Comparison of ENCODE assay signal across 7 mouse cellular contexts in genomic region chr12:80945334-80945995, GRCm38 (mm10). TPM values are rescaled to one million over a fixed set of nuclear protein-coding genes. Genes with fewer than 3 reads are reported as not detected.
DNase-seq lines count a peak whose midpoint lies in the region; ATAC-seq and TF ChIP-seq lines count a peak whose summit lies in the region.

Gene Srsf5 (plus strand): TSS chr12:80945504.

- no peaks in the 10 kb centered on the region for H3K9me3 ChIP-seq in embryonic facial prominence, embryonic 10.5 days
- no peaks in the 10 kb centered on the region for H3K9me3 ChIP-seq in intestine, postnatal 0 days (ENCODE audit: control insufficient read depth)
- H3K9me3 ChIP-seq in midbrain, embryonic 12.5 days = no peaks in the 10 kb centered on the region

- TF ChIP-seq CTCF in intestine, postnatal 0 days (IDR thresholded peaks at IDR 0.05; ENCODE audit: low read depth) = peak; percentile 72
- 0 out of 2 replicates have a peak, but pooled peaks have one; percentile 25 for TF ChIP-seq CTCF in small intestine, adult 2 months (IDR thresholded peaks at IDR 0.05; ENCODE audit: extremely low read depth, insufficient read length, insufficient replicate concordance, low read depth, low read length)

- peaks cover 11% of the 10 kb centered on the region; the same call in 1 of the 2 replicates for H3K4me1 ChIP-seq in embryonic facial prominence, embryonic 10.5 days
- no peaks in the 10 kb centered on the region for H3K4me1 ChIP-seq in intestine, postnatal 0 days (replicated peaks; ENCODE audit: control insufficient read depth, insufficient read depth, low read length)
- H3K4me1 ChIP-seq in midbrain, embryonic 12.5 days = peaks cover 10% of the 10 kb centered on the region
- peaks cover 4% of the 10 kb centered on the region; the same call in 1 of the 2 replicates for H3K4me1 ChIP-seq in small intestine, adult 2 months (ENCODE audit: control insufficient read depth, insufficient read depth, insufficient read length, low read length)

- peaks cover 45% of the 10 kb centered on the region for H3K36me3 ChIP-seq in embryonic facial prominence, embryonic 10.5 days (replicated peaks)
- peaks cover 28% of the 10 kb centered on the region for H3K36me3 ChIP-seq in intestine, postnatal 0 days (ENCODE audit: control insufficient read depth, insufficient read depth)
- H3K36me3 ChIP-seq in midbrain, embryonic 12.5 days = peaks cover 28% of the 10 kb centered on the region
- peaks cover 28% of the 10 kb centered on the region for H3K36me3 ChIP-seq in small intestine, adult 2 months (ENCODE audit: control insufficient read depth, insufficient read depth, low read length)

- intact Hi-C loops in left cerebral cortex, postnatal 4 days (cut with DNase I) = no loop called here

- peak; percentile 84 for ATAC-seq in intestine, postnatal 0 days
- peak; percentile 90 for ATAC-seq in midbrain, embryonic 12.5 days (ENCODE audit: low FRiP score, low read depth)

- DNase-seq in adrenal gland, postnatal 10 days = peak; percentile 99
- DNase-seq in embryonic facial prominence, embryonic 10.5 days (ENCODE audit: low spot score) = peak; percentile 98
- DNase-seq in gonadal fat pad, adult 2 months (ENCODE audit: low read depth) = peak; percentile 77
- peak; percentile 98 for DNase-seq in left cerebral cortex, postnatal 4 days

- WGBS in embryonic facial prominence, embryonic 10.5 days = under 1% methylated on average over 57 of the region's 57 CpGs
- under 1% methylated on average over 55 of the region's 57 CpGs for WGBS in intestine, postnatal 0 days
- under 1% methylated on average over 54 of the region's 57 CpGs for WGBS in midbrain, embryonic 12.5 days
- WGBS in small intestine, adult 2 months = 1% methylated on average over 55 of the region's 57 CpGs

- H3K4me2 ChIP-seq in intestine, postnatal 0 days (replicated peaks; ENCODE audit: low read depth) = peak within 1 kb of the TSS; percentile 77
- H3K4me2 ChIP-seq in midbrain, embryonic 12.5 days (replicated peaks) = peak within 1 kb of the TSS; percentile 59

- peak within 1 kb of the TSS; percentile 98 for H3K27ac ChIP-seq in embryonic facial prominence, embryonic 10.5 days (replicated peaks)
- peak within 1 kb of the TSS; percentile 99 for H3K27ac ChIP-seq in intestine, postnatal 0 days (ENCODE audit: low read depth, low read length)
- H3K27ac ChIP-seq in midbrain, embryonic 12.5 days (replicated peaks) = peak within 1 kb of the TSS; percentile 91
- H3K27ac ChIP-seq in small intestine, adult 2 months (ENCODE audit: insufficient read depth, low read depth, low read length) = peak within 1 kb of the TSS; percentile 95

- H3K9ac ChIP-seq in intestine, postnatal 0 days (ENCODE audit: low read depth, low read length) = peak within 1 kb of the TSS; percentile 100
- peak within 1 kb of the TSS; percentile 92 for H3K9ac ChIP-seq in midbrain, embryonic 12.5 days (replicated peaks)

- no peaks in the 10 kb centered on the region for H3K27me3 ChIP-seq in embryonic facial prominence, embryonic 10.5 days (replicated peaks; ENCODE audit: low read depth, poor library complexity, severe bottlenecking)
- H3K27me3 ChIP-seq in intestine, postnatal 0 days (replicated peaks; ENCODE audit: control insufficient read depth, insufficient read depth, low read length) = no peaks in the 10 kb centered on the region
- no peaks in the 10 kb centered on the region for H3K27me3 ChIP-seq in midbrain, embryonic 12.5 days
- H3K27me3 ChIP-seq in small intestine, adult 2 months (ENCODE audit: control insufficient read depth, insufficient read depth, low read length) = no peaks in the 10 kb centered on the region

- H3K4me3 ChIP-seq in embryonic facial prominence, embryonic 10.5 days = peak within 1 kb of the TSS; percentile 99
- peak within 1 kb of the TSS; percentile 100 for H3K4me3 ChIP-seq in intestine, postnatal 0 days (ENCODE audit: low read depth, low read length)
- peak within 1 kb of the TSS; percentile 98 for H3K4me3 ChIP-seq in midbrain, embryonic 12.5 days
- H3K4me3 ChIP-seq in small intestine, adult 2 months (ENCODE audit: low read depth, low read length) = peak within 1 kb of the TSS; percentile 83

- TF ChIP-seq POLR2A in small intestine, adult 2 months (IDR thresholded peaks at IDR 0.05; ENCODE audit: low read depth, low read length) = peak; percentile 96

RNA-seq across cellular contexts. Expression of gene Srsf5, which starts in this region (rescaled TPM):
- 100 to 1,000 TPM; 303 to 435 TPM for total RNA-seq in adrenal gland, postnatal 10 days (2021)
- polyA plus RNA-seq in embryonic facial prominence, embryonic 10.5 days (2016; fragmentation: Nextera tagmentation; extraction: Ambion mirVana) = 477 and 521 TPM in 2 replicates
- 459 and 579 TPM in 2 replicates for polyA plus RNA-seq in gonadal fat pad, adult 2 months (2012; rRNA removed)
- polyA plus RNA-seq in intestine, postnatal 0 days (2015; fragmentation: Nextera tagmentation; extraction: Ambion mirVana) = 261 and 328 TPM in 2 replicates
- 100 to 1,000 TPM; 307 to 334 TPM for total RNA-seq in left cerebral cortex, postnatal 4 days (2021)
- polyA plus RNA-seq in midbrain, embryonic 12.5 days (2016; fragmentation: Nextera tagmentation; extraction: Ambion mirVana) = 611 and 617 TPM in 2 replicates
- 90.3 and 250 TPM in 2 replicates for polyA plus RNA-seq in small intestine, adult 2 months (2012; rRNA removed)

Comparison
In these comparisons a context has a peak if more than half of its experiments do, and no peak if none do; other contexts are left out.
1. Peak in every context shown above with its lines: DNase-seq, ATAC-seq, H3K4me3 ChIP-seq and H3K27ac ChIP-seq.